Mouse (Mus musculus): ENCODE data around the gene Chid1.

Gene Chid1

GRCm38 (mm10) chr7:141476981-141477370 is 62.7 kb downstream of the Chid1 start:
- no peak for ATAC-seq (ENCODE audit: low TSS enrichment)

GRCm38 (mm10) chr7:141476226-141476980 is 63.3 kb downstream of the Chid1 start:
- no peak for ATAC-seq (ENCODE audit: low TSS enrichment)

DNA sequence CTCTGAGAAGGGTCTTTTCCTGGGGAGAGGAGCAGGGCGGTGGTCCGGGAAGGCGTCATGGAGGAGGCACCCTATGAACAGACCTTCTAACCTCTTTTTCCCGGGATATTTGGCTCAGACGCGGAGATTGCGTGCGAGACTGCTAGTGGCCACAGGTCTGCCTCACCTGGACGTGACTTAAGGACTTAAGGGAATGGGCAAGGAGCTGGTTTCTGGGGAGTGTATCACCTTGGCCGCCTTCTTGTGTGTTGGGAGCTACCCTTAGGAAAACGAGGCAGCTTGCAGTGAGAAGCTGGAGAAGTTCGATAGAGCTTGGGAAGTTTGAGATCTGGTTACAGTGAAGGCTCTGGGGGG is 63.9 kb downstream of the Chid1 start:
- ATAC-seq (ENCODE audit: low TSS enrichment): no peak

DNA sequence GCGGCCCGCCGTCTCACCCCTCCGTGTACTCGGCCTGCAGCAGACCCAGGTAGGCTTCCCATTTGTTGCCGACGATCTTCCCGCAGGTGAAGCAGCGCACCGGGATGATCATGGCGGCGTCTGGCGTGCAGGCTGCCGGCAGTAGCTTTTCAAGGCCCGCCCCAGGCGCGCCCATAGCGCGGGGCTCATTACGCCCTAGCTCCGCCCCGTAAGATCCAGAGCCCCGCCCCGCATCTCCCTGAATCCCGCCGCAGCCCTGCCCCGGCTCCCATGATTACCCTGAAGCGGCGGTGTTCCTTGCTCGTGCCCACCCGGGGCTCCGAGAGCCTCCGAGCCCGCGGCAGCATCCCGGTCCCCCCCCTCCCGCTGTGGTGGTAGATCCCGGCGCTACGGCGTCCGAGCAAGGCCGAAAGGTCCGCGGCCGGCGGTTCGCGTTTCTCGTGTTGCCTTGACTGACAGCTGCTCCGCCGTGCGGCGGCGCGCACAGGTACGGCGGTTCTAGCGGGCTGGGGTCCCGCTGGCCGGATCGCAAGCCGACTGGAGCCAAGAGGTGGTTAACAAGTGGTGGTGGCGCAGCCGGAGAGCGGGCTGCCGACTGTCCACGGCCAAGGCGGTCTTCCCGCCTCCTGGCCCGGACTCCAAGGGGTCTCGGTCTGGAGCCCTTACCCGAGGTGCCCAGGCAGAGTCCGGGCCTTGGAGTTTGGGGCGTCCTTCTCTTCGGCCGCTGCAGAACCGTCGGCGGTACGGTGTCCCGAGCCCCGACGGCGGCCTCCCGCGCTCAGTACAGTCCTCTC is 64.4 kb downstream of the Chid1 start, which contains the start of the genes Polr2l and Tspan4:
Polr2l (minus strand) TSS at position 122 of the 794 bp plus-strand sequence.
Tspan4 (plus strand) TSS at position 230 of the 794 bp plus-strand sequence.
- ATAC-seq (ENCODE audit: low TSS enrichment): peak; percentile 68

GRCm38 (mm10) chr7:141474160-141474559 is 65.5 kb downstream of the Chid1 start:
- no peak for ATAC-seq (ENCODE audit: low TSS enrichment)

DNA sequence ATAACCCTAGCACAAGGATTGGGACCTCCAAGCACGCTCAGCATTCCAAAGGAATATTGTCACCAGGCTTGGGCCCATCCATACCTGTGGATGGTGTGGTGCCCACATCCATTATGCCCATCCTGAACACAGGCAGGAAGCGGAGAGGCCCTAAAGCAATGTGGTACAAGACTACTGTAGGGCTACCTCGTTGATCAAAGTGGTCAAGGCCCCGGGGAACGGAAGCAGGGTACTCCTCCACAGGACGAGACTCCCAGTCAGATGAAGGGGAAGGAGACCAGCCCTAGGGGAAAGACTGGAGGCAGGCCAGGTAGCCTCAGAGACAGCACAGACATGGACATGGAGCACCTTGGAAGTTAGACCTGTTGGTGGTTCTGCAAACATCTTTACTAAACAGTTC is 66.9 kb downstream of the Chid1 start:
- no peak for ATAC-seq (ENCODE audit: low TSS enrichment)

DNA sequence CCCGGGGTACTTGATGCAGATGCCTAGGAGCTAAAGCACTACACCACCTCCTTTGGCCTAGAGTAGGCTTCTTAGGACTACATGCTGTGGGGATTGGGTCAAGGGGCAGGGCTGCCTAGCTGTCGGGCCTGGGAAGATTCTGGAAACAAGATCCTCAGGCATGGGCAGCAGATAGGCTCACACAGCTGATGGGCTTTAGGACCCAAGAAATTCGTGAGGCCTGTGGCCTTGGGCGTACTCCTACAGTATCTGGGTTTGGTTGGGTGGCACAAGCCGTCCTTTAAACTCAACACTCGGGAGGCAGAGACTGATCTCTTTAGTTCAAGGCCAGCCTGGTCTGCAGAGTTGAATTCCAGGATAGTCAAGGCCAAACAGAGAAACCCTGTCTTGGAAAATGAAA is 67.4 kb downstream of the Chid1 start:
- no peak for ATAC-seq (ENCODE audit: low TSS enrichment)

DNA sequence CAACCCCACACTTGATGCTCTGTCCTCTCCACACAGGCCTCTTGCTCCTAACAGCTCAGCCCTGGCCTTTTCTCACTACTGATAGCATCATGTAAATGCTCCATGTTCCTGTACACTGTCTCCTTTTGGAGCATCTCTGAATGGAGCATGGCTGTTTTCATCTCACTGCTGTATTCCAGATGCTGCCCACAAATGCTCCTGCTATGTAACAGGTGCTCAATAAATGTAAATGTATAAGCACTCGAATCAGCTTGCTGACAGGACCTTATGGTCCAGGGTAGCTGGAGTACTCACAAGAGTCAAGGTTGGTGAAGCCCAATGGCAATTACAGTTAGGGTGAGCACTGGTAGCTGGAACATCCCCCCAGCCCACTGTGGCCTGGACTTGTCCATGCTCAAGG is 68.4 kb downstream of the Chid1 start:
- no peak for ATAC-seq (ENCODE audit: low TSS enrichment)

DNA sequence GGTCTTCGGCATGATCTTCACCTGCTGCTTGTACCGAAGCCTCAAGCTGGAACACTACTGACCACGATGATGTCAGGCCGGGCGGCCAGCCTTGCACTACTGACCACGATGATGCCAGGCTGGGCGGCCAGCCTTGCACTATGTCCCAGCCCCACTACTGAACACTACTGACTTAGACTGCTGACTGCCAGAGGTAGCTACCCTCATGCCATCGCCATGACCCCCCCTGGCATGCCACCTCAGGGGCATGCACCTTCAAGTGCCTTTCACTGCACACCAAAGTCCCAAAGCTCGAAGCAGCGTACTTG is 69.1 kb downstream of the Chid1 start:
- no peak for ATAC-seq (ENCODE audit: low TSS enrichment)

DNA sequence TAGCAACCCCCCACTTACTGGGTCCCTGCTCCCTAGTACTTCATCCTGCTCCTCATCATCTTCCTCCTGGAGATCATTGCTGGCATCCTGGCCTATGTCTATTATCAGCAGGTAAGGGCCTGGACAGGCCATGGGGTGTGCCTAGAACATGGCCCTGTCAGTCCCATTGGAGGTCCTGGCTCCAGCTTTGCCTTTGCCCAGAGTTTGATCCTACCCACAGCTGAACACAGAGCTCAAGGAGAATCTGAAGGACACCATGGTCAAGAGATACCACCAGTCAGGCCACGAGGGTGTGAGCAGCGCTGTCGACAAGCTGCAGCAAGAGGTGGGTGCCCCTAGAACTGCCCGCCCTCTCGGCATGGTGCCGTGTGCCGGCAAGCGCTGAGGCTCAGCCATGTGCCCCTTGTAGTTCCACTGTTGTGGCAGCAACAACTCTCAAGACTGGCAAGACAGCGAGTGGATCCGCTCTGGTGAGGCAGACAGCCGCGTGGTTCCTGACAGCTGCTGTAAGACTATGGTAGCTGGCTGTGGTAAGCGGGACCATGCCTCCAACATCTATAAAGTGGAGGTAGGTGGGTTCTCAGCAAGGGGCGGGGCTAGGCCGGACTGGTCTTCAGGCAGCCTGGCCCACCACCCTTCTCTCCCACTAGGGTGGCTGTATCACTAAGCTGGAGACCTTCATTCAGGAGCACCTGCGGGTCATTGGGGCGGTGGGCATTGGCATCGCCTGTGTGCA is 69.6 kb downstream of the Chid1 start:
- no peak for ATAC-seq (ENCODE audit: low TSS enrichment)

DNA sequence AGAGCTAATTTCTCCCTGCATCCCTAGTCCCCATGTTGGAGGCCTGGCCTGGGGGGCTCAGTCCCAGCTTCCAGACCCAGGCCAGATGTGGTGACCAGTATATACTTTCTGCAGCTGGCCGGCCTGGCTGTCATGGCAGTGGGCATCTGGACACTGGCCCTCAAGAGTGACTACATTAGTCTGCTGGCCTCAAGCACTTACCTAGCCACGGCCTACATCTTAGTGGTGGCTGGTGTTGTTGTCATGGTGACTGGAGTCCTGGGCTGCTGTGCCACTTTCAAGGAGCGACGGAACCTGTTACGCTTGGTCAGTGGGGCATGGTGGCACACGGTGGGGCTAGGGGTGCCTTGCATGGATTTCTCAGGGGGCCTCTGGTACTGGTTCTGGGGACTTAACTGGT is 70.3 kb downstream of the Chid1 start:
- no peak for ATAC-seq (ENCODE audit: low TSS enrichment)

DNA sequence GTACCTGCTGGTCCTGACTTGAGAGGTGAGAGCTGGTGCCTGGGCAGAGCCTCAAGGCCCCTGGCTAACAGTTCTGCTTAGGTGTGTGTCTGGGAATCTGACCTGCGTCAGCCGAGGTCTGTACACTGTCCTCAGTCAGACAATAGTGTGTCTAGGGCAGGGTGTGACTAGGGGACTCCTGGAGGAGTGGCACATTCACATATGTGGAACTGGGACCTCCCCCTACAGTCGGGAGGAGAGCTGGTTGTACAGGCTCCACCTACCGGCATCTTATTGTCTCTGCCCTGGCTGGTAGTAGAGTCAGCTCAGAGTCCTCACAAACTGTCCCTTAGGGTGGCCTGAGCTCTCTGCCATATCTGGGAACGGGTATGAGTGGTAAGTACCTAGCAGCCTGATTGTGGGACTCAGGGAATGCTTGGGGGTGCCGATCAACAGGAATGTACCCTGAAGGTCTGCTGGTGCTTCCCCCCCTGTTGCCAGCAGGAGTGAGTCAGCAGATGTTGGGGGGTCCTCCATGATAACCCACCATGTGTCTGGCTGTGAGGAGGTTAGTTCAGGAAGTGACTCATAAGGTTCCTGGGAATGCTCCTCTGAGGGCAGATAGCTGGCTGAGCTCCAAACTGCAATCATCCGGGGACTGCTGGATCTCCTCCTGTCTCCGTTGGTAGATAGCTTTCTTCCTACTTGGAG is 71.0 kb downstream of the Chid1 start:
- peak; percentile 68; the same call in 1 of the 2 replicates for ATAC-seq (ENCODE audit: low TSS enrichment)

- ATAC-seq (ENCODE audit: low TSS enrichment): no peak
Measured at GRCm38 (mm10) chr7:141468164-141468521, 71.5 kb downstream of the Chid1 start.

DNA sequence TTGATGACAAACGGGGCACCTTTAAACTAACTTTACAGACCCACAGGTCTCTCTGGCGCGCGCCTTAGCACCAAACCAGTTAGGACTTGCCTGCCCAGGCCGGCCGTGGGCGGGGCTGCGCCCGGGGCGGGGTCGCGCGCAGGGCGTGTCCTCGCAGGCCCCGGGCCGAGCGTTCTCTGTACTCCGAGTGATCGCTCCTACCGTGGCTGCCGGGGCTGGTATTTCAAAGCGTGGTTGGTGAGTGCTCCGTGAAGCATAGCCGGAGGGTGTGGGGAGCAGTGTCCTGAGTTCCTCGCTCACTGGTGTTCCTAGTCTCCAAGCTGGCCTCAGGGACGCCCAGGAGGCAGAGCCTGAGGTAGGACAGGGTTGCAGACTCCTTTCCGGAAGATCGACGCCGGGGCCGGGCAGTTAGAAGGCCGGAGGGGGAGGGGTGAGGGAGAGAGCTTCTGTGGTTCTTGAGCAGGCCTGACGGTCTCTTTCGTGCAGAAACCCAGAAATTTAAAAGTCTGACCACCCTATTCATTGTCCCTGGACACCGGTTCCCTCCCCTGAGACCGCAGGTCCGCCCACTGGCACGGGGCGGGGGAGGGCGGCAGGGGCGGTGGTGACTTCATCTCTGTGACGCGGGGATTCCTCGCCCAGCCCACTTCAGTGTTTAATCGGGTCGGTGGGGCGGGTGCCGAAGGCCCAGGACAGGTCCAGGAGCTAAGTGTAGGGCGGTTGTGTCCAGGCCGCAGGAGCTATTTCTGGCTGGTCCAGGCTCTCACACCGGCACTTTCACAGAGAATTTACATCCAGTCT is 72.2 kb downstream of the Chid1 start, which contains the start of gene Cd151:
Cd151 (plus strand) TSS at position 163 of the 801 bp plus-strand sequence.
- ATAC-seq (ENCODE audit: low TSS enrichment): peak; percentile 20

DNA sequence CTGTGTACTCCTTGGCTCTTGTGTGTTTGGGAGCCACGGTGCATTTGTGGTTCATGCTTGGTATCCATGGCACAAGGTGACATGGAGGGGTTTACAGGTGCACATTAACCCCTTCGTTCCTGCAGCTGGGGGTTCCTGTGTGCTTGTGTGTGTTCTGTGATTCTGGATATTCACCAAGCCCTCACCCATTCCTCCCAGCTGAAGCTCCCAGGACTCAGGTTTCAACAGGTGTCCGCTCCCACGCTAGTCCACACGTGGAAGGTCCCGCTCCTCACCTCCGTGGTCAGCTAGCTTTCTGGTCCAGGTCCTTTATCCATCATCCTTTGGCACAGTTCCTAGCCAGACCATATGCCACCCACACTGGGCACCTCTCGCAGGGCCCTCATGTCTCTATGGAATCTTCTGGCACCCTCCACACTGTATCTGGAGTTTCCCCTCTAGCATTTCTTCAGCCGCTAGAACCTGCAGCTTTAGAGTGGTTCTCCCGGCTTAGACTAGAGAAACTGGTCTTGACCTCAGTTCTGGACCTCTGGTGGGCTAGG is 73.0 kb downstream of the Chid1 start:
- ATAC-seq (ENCODE audit: low TSS enrichment): no peak

- no peak for ATAC-seq (ENCODE audit: low TSS enrichment)
Measured at GRCm38 (mm10) chr7:141466045-141466394, 73.6 kb downstream of the Chid1 start.

- ATAC-seq (ENCODE audit: low TSS enrichment): no peak
Measured at GRCm38 (mm10) chr7:141465388-141466044, 74.1 kb downstream of the Chid1 start.

- ATAC-seq (ENCODE audit: low TSS enrichment): no peak
Measured at GRCm38 (mm10) chr7:141464603-141465201, 75.0 kb downstream of the Chid1 start.

DNA sequence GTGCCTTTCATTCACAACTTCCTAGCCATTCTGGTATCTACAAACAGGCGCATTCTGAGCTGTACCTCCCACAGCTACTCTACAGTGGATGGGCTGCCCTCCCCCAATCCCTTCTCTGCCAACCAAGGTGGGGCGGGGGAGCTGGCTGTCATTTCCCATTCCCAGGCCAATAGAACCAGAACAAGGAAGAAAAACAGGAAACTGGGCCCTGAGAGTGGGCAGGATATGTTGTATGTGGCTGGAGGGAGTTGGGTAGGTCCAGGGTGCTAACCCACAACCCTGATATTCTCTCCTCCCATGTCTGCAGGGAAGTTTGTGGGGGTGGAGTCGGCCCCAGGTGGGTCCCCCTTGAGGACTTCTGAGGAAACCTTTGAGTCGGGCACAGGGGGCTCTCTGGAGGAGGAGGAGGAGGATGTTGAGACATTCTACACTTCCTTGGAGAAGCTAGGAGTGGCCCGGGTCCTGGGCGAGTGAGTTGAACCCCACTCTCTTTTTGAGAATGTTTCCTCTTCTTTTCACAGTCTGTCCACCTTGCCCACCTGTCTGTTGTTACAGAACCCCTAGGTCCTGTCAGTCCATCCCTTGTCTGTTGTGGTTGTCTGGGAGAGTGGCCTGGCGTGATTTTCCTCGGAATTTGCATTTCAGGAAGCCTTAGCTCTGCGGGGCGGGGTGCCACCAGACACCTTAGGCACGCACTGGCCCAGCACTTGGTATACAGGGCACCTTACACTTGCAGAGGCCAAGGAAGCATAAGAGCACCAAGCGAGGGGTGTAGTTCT is 75.6 kb downstream of the Chid1 start:
- ATAC-seq (ENCODE audit: low TSS enrichment): no peak
